Mouse (Mus musculus) Patski (cell line): Measurements from ENCODE around the gene Adad1. TPM values are rescaled to one million over a fixed set of nuclear protein-coding genes. Genes with fewer than 3 reads are reported as not detected.

Experiments used
- ATAC-seq: fragments of 100-300 bp; one replicate; pipeline ENCODE4 v1.8.0; 2021
- CTCF ChIA-PET: fragments of 350-600 bp; sonication (Branson Sonifier 250); formaldehyde crosslinking; loops from one replicate; lab custom pipeline; 2022; ENCODE audit warnings: inconsistent platforms; lab: Charles Lee
- POLR2A ChIA-PET: fragments of 350-600 bp; sonication (Branson Sonifier 250); formaldehyde crosslinking; loops from one replicate; lab custom pipeline; 2022; ENCODE audit warnings: antibody characterized with exemption, inconsistent platforms; lab: Charles Lee
- DNase-seq: peaks from one replicate; pipeline ENCODE4 v3.0.0-alpha.2; 2011; ENCODE audit warnings: low read depth, low spot score
- H3K27me3 ChIP-seq: fragments of 371-371 bp; one replicate; pipeline ENCODE4 v1.5.1; 2021
- CTCF ChIP-seq: fragments of 100-300 bp; IDR thresholded peaks from one replicate; pipeline ENCODE4 v1.5.1; 2021
- in situ Hi-C: fragments of 300-500 bp; cut with MboI; formaldehyde crosslinking; loops from 3 replicates; pipeline ENCODE4 v1.11.1; 2018; ENCODE audit warnings: low pct_unique_long_range_greater_than_20kb, mixed read lengths
- polyA plus RNA-seq: library from polyadenylated mRNA; unstranded; gene quantifications from one replicate; pipeline ENCODE4 v1.2.3, GENCODE M21; 2021

Adad1 gene
- polyA plus RNA-seq, 1 experiment from 2014 or later: not detected

GRCm38 (mm10) chr3:37158246-37158645 is 94.9 kb downstream of the Adad1 start:
- ChIA-PET CTCF (interaction anchor here (1.6 kb wide), 1 partner anchor 22 kb away, joined by 5 read pairs; no protein-coding TSS in a partner anchor), POLR2A (no interaction called here)
- no peak for TF ChIP-seq CTCF
- ATAC-seq: no peak
- in situ Hi-C loops: no loop called here
- H3K27me3 ChIP-seq: peaks cover 7% of the 10 kb centered on the region
- no peak for DNase-seq

DNA sequence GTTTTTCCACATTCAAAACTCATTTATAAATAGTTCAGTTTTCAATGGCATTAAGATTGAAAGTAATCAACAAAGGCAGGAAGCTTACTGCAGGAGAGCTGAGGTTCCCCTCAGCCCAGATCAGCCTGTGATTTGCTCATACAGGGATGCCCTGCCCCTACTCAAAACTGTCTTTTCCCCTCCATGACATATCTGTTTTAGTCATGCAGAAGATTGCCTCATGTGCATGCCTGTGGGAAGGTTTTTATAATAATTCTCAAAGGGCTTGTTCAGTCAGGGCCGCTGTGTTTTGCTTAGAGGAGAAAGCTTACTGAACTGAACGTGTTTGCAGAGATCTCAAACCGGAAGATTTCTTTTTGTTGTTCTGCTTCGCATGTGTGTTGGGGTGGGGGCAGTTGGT is 97.8 kb downstream of the Adad1 start:
- in situ Hi-C loops: no loop called here
- TF ChIP-seq CTCF: no peak
- no peak for DNase-seq
- no peak for ATAC-seq
- ChIA-PET CTCF (interaction anchor here (1.4 kb wide), 1 partner anchor 17 kb away, joined by 3 read pairs; no protein-coding TSS in a partner anchor), POLR2A (no interaction called here)
- H3K27me3 ChIP-seq: peaks cover 7% of the 10 kb centered on the region

- CTCF ChIA-PET: no interaction called here
Measured at GRCm38 (mm10) chr3:37169283-37169682, 106.0 kb downstream of the Adad1 start.

More at GRCm38 (mm10) chr3:37169283-37169682, 106.0 kb downstream of the Adad1 start:
- POLR2A ChIA-PET: no interaction called here
- no peaks in the 10 kb centered on the region for H3K27me3 ChIP-seq
- TF ChIP-seq CTCF: no peak
- in situ Hi-C loops: no loop called here
- ATAC-seq (no peak), DNase-seq (no peak)

Other genes with a start within 250 kb of the Adad1 start
- 37.7 TPM for gene 4932438A13Rik, start 200.4 kb upstream of the Adad1 start, polyA plus RNA-seq
- gene Il2, start 62.4 kb downstream of the Adad1 start, polyA plus RNA-seq: 0.05 TPM
- gene Il21, start 169.1 kb downstream of the Adad1 start, polyA plus RNA-seq: not detected
- 18.8 TPM for gene Bbs12, start 249.0 kb downstream of the Adad1 start, polyA plus RNA-seq
- 27.9 TPM for gene Cetn4, start 249.2 kb downstream of the Adad1 start, polyA plus RNA-seq